ENCODE assay signal across 31 mouse cellular contexts in genomic region chr5:115026170-115026569, GRCm38 (mm10). TPM values are rescaled to one million over a fixed set of nuclear protein-coding genes. Genes with fewer than 3 reads are reported as not detected.
A peak's percentile ranks its signal among the peaks of the same experiment; 100 is the strongest.
DNase-seq lines count a peak whose midpoint lies in the region; ATAC-seq and TF ChIP-seq lines count a peak whose summit lies in the region.
"Had no signal": no experiment of that assay in that cellular context is flagged by ENCODE, and none has a peak within 500 bp of the region (broad histone marks: within the 10 kb centered on the region; RNA-seq: fewer than 3 reads in every experiment).

No protein-coding gene starts in this region.

- H3K27ac ChIP-seq in gastrocnemius, adult 2 months: 0 out of 2 replicates have a peak overlapping the region, but pooled peaks have one; percentile 20
- no peak overlapping the region for H3K27ac ChIP-seq in layer of hippocampus, adult 2 months
- no peak overlapping the region for H3K27ac ChIP-seq in forebrain, postnatal 0 days (ENCODE audit: low read depth, low read length)
- H3K27ac ChIP-seq: embryonic facial prominence, embryonic 12.5 days; forebrain, embryonic 10.5 days; heart, embryonic 15.5 days; neural tube, embryonic 12.5 days had no signal

- H3K9me3 ChIP-seq in megakaryocyte, embryonic 14.5 days: no peaks in the 10 kb centered on the region
- no peaks in the 10 kb centered on the region for H3K9me3 ChIP-seq in forebrain, postnatal 0 days (ENCODE audit: low read length)
- H3K9me3 ChIP-seq: embryonic facial prominence, embryonic 12.5 days; heart, embryonic 15.5 days; neural tube, embryonic 12.5 days had no signal

- intact Hi-C loops in gastrocnemius, adult 2 months (cut with DNase I): no loop called here
- intact Hi-C loops in gastrocnemius, postnatal 14 days (cut with DNase I; ENCODE audit: low total_unique reads): no loop called here

- TF ChIP-seq CTCF in gastrocnemius, adult 2 months (IDR thresholded peaks at IDR 0.05): 0 out of 2 replicates have a peak, but pooled peaks have one; percentile 4
- TF ChIP-seq CTCF in layer of hippocampus, adult 2 months (conservative IDR thresholded peaks at IDR 0.05): peak; percentile 56
- no peak for TF ChIP-seq CTCF in forebrain, postnatal 0 days (IDR thresholded peaks at IDR 0.05; ENCODE audit: low read depth)

- DNase-seq in gastrocnemius, adult 2 months: no peak
- no peak for DNase-seq in gastrocnemius, postnatal 14 days
- no peak for DNase-seq in layer of hippocampus, adult 2 months (ENCODE audit: low spot score in 2 of 2)
- DNase-seq in layer of hippocampus, adult 9-10 months (ENCODE audit: low spot score): no peak
- no peak for DNase-seq in forebrain, postnatal 0 days
- DNase-seq: adrenal gland, postnatal 14 days; cerebellum, adult 11-12 months; cerebellum, postnatal 14 days; gastrocnemius, postnatal 36 days; kidney, postnatal 14 days; left cerebral cortex, postnatal 4 days; lung, postnatal 4 days; right cerebral cortex, adult 18-20 months; spleen, adult 18-20 months; thymus, postnatal 25 days had no signal

- H3K4me1 ChIP-seq in megakaryocyte, embryonic 14.5 days: peaks cover 80% of the 10 kb centered on the region
- no peaks in the 10 kb centered on the region for H3K4me1 ChIP-seq in forebrain, postnatal 0 days (ENCODE audit: insufficient read depth)

- peaks cover 46% of the 10 kb centered on the region for H3K36me3 ChIP-seq in megakaryocyte, embryonic 14.5 days (replicated peaks; ENCODE audit: low read length)
- no peaks in the 10 kb centered on the region for H3K36me3 ChIP-seq in forebrain, postnatal 0 days (ENCODE audit: insufficient read depth)
- H3K36me3 ChIP-seq: heart, embryonic 15.5 days; neural tube, embryonic 12.5 days had no signal

- H3K9ac ChIP-seq in forebrain, postnatal 0 days: no peak overlapping the region
- H3K9ac ChIP-seq: embryonic facial prominence, embryonic 12.5 days; heart, embryonic 15.5 days; neural tube, embryonic 12.5 days had no signal

- H3K4me2 ChIP-seq in forebrain, postnatal 0 days (ENCODE audit: low read depth): no peak overlapping the region
- H3K4me2 ChIP-seq: embryonic facial prominence, embryonic 12.5 days; heart, embryonic 15.5 days; midbrain, embryonic 11.5 days; neural tube, embryonic 12.5 days had no signal

- H3K4me3 ChIP-seq in gastrocnemius, adult 2 months: no peak overlapping the region
- H3K4me3 ChIP-seq in layer of hippocampus, adult 2 months: no peak overlapping the region
- H3K4me3 ChIP-seq in megakaryocyte, embryonic 14.5 days (replicated peaks): peak overlapping the region; percentile 48
- no peak overlapping the region for H3K4me3 ChIP-seq in forebrain, postnatal 0 days (ENCODE audit: low read depth, low read length)
- H3K4me3 ChIP-seq: embryonic facial prominence, embryonic 12.5 days; forebrain, embryonic 10.5 days; heart, embryonic 15.5 days; neural tube, embryonic 12.5 days had no signal

- 81% methylated on average over 4 of the region's 4 CpGs for WGBS in forebrain, postnatal 0 days

- H3K27me3 ChIP-seq in megakaryocyte, embryonic 14.5 days (replicated peaks): no peaks in the 10 kb centered on the region
- H3K27me3 ChIP-seq in forebrain, postnatal 0 days (ENCODE audit: insufficient read depth, low read length): no peaks in the 10 kb centered on the region
- H3K27me3 ChIP-seq: embryonic facial prominence, embryonic 12.5 days; heart, embryonic 15.5 days; neural tube, embryonic 12.5 days had no signal

- no peak for ATAC-seq in megakaryocyte, adult 5-6 weeks (ENCODE audit: poor library complexity, severe bottlenecking)
- ATAC-seq in forebrain, postnatal 0 days: no peak
- ATAC-seq: CD4-positive, CD25-positive, alpha-beta regulatory T cell, adult 4 months; forebrain, embryonic 16.5 days; hindbrain, embryonic 16.5 days; midbrain, embryonic 16.5 days had no signal

RNA-seq across cellular contexts. Expression of gene Sppl3, which starts 15.2 kb away (rescaled TPM):
- total RNA-seq in gastrocnemius, adult 2 months (2021): 10 to 100 TPM; 20.1 to 20.8 TPM
- 10 to 100 TPM; 24.5 to 28.6 TPM for total RNA-seq in gastrocnemius, postnatal 14 days (2021)
- total RNA-seq in layer of hippocampus, adult 2 months (2021): 10 to 100 TPM; 75.2 to 76.2 TPM
- polyA plus RNA-seq in megakaryocyte, embryonic 14.5 days (2012; ENCODE audit: insufficient read depth, low replicate concordance): 8.1 and 18.2 TPM in 2 replicates
- 33.1 and 33.6 TPM in 2 replicates for total RNA-seq in megakaryocyte, adult 5-6 weeks (2015)
- total RNA-seq in megakaryocyte, adult 5-6 weeks (2017): 22.8 and 24.6 TPM in 2 replicates
- 79.1 and 114 TPM in 2 replicates for total RNA-seq in forebrain, postnatal 0 days (2014; rRNA removed)
- polyA plus RNA-seq in forebrain, postnatal 0 days (2015; fragmentation: Nextera tagmentation; extraction: Ambion mirVana): 36.0 and 43.5 TPM in 2 replicates

RNA-seq across cellular contexts. Expression of gene Hnf1a, which starts 55.3 kb away (rescaled TPM):
- total RNA-seq in gastrocnemius, adult 2 months (2021): not detected
- total RNA-seq in gastrocnemius, postnatal 14 days (2021): not detected
- not detected for total RNA-seq in layer of hippocampus, adult 2 months (2021)
- polyA plus RNA-seq in megakaryocyte, embryonic 14.5 days (2012; ENCODE audit: insufficient read depth, low replicate concordance): not detected in 2 replicates
- not detected in 2 replicates for total RNA-seq in megakaryocyte, adult 5-6 weeks (2015)
- total RNA-seq in megakaryocyte, adult 5-6 weeks (2017): not detected in 2 replicates
- not detected in 2 replicates for total RNA-seq in forebrain, postnatal 0 days (2014; rRNA removed)
- not detected in 2 replicates for polyA plus RNA-seq in forebrain, postnatal 0 days (2015; fragmentation: Nextera tagmentation; extraction: Ambion mirVana)
- total RNA-seq: gastrocnemius, postnatal 36 days; heart, adult 8-10 months; heart, postnatal 25 days; layer of hippocampus, postnatal 14 days; left cerebral cortex, adult 8-10 months; left cerebral cortex, postnatal 4 days had no signal
- polyA plus RNA-seq: forebrain, embryonic 10.5 days; hindbrain, embryonic 11.5 days; hindbrain, embryonic 16.5 days; midbrain, embryonic 11.5 days had no signal
